Mouse (Mus musculus) CH12.LX (cell line): ENCODE results near the gene Arl2bp. TPM values are rescaled to one million over a fixed set of nuclear protein-coding genes. Genes with fewer than 3 reads are reported as not detected.

ENCODE experiments used
- DNase-seq: peaks from one replicate; pipeline ENCODE4 v3.0.0-alpha.2; 2013; ENCODE audit errors: extremely low read depth
- H3K27ac ChIP-seq: 2 replicates; pipeline ENCODE4 v1.5.1; 2012; ENCODE audit warnings: low read depth, mild to moderate bottlenecking, control low read depth, moderate library complexity; ENCODE audit not compliant: insufficient read depth
- H3K27me3 ChIP-seq: replicated peaks from 2 replicates; pipeline ENCODE3; 2012; ENCODE audit warnings: inconsistent platforms
- H3K36me3 ChIP-seq, 2 experiments: replicated peaks in 1 of 2; 2 replicates each; pipeline versions ENCODE3 to v1.6.1; 2012; ENCODE audit warnings: inconsistent platforms in 1 of 2, low read length in 1 of 2, mild to moderate bottlenecking in 1 of 2, mixed read lengths in 1 of 2, moderate library complexity in 1 of 2; ENCODE audit not compliant: control insufficient read depth in 1 of 2, insufficient read depth in 1 of 2
- H3K4me1 ChIP-seq, 2 experiments: 2 replicates each; pipeline ENCODE4 v1.6.1; 2012; ENCODE audit warnings: inconsistent platforms in 1 of 2, moderate library complexity in 1 of 2; ENCODE audit not compliant: insufficient read depth in 2 of 2, control insufficient read depth in 1 of 2
- H3K4me2 ChIP-seq: 2 replicates; pipeline ENCODE4 v1.6.1; 2012; ENCODE audit warnings: low read depth, mild to moderate bottlenecking, control low read depth; ENCODE audit not compliant: poor library complexity, insufficient read depth, severe bottlenecking
- H3K4me3 ChIP-seq, 3 experiments: fragments of 150-350 bp in 1 of 3; sonication (generic) in 1 of 3; replicated peaks in 1 of 3; 2 replicates each; pipeline versions ENCODE3 to v1.5.1; 2011 to 2012; ENCODE audit warnings: low read depth in 2 of 3, low read length in 2 of 3, mild to moderate bottlenecking in 2 of 3, moderate library complexity in 2 of 3, control low read depth in 1 of 3, improper control_type of control experiment in 1 of 3, inconsistent platforms in 1 of 3, mixed read lengths in 1 of 3; ENCODE audit not compliant: poor library complexity in 1 of 3
- H3K79me2 ChIP-seq: replicated peaks from 2 replicates; pipeline ENCODE4 v1.6.1; 2012; ENCODE audit warnings: mild to moderate bottlenecking, moderate library complexity; ENCODE audit not compliant: control insufficient read depth, poor library complexity, insufficient read depth, severe bottlenecking; ENCODE audit errors: extremely low read depth
- H3K9ac ChIP-seq: 2 replicates; pipeline ENCODE4 v1.6.1; 2012; ENCODE audit warnings: low read depth, mild to moderate bottlenecking, control low read depth, moderate library complexity; ENCODE audit not compliant: insufficient read depth
- H3K9me3 ChIP-seq: replicated peaks from 2 replicates; pipeline ENCODE3; 2012; ENCODE audit warnings: low read length, inconsistent platforms, mixed read lengths
- CHD2 ChIP-seq: IDR thresholded peaks from 2 replicates; pipeline ENCODE4 v1.6.1; 2011; ENCODE audit warnings: low read length, improper control_type of control experiment
- CTCF ChIP-seq, 2 experiments: IDR thresholded peaks in 1 of 2; conservative IDR thresholded peaks in 1 of 2; 2 replicates each; pipeline ENCODE4 v1.5.1; 2011 to 2012; ENCODE audit warnings: low read depth in 2 of 2, low read length in 2 of 2, improper control_type of control experiment in 1 of 2, inconsistent platforms in 1 of 2, mild to moderate bottlenecking in 1 of 2, moderate library complexity in 1 of 2
- EP300 ChIP-seq: IDR thresholded peaks from 2 replicates; pipeline ENCODE4 v1.6.1; 2011; ENCODE audit warnings: low read length, improper control_type of control experiment
- ETS1 ChIP-seq: conservative IDR thresholded peaks from 2 replicates; pipeline ENCODE4 v1.6.1; 2012; ENCODE audit warnings: low read depth, mild to moderate bottlenecking, inconsistent platforms, low read length, improper control_type of control experiment, moderate library complexity
- GABPA ChIP-seq: IDR thresholded peaks from 2 replicates; pipeline ENCODE4 v1.6.1; 2012; ENCODE audit warnings: low read depth, low read length, improper control_type of control experiment, inconsistent platforms; ENCODE audit not compliant: insufficient replicate concordance
- HCFC1 ChIP-seq: IDR thresholded peaks from 2 replicates; pipeline ENCODE4 v1.6.1; 2012; ENCODE audit warnings: low read depth, mild to moderate bottlenecking, inconsistent platforms, low read length, improper control_type of control experiment
- KAT2A ChIP-seq: IDR thresholded peaks from 2 replicates; pipeline ENCODE4 v1.6.1; 2012; ENCODE audit warnings: low read length, improper control_type of control experiment, inconsistent platforms; ENCODE audit not compliant: insufficient replicate concordance
- MAFK ChIP-seq: IDR thresholded peaks from 2 replicates; pipeline ENCODE4 v1.6.1; 2011; ENCODE audit warnings: low read length, improper control_type of control experiment; ENCODE audit not compliant: insufficient replicate concordance
- MAX ChIP-seq: IDR thresholded peaks from 2 replicates; pipeline ENCODE4 v1.6.1; 2011; ENCODE audit warnings: low read length, improper control_type of control experiment
- MAZ ChIP-seq: IDR thresholded peaks from 2 replicates; pipeline ENCODE4 v1.6.1; 2012; ENCODE audit warnings: low read depth, mild to moderate bottlenecking, inconsistent platforms, low read length, improper control_type of control experiment, moderate library complexity
- NELFE ChIP-seq: IDR thresholded peaks from 2 replicates; pipeline ENCODE4 v1.6.1; 2011; ENCODE audit warnings: low read depth, low read length, improper control_type of control experiment
- PAX5 ChIP-seq: IDR thresholded peaks from 2 replicates; pipeline ENCODE4 v1.6.1; 2012; ENCODE audit warnings: low read length, inconsistent platforms, mixed read lengths
- POLR2A ChIP-seq: IDR thresholded peaks from 2 replicates; pipeline ENCODE4 v1.6.1; 2011; ENCODE audit warnings: low read depth, mild to moderate bottlenecking, improper control_type of control experiment, low read length
- RAD21 ChIP-seq: IDR thresholded peaks from 2 replicates; pipeline ENCODE4 v1.6.1; 2011; ENCODE audit warnings: low read depth, mild to moderate bottlenecking, low read length, improper control_type of control experiment, moderate library complexity
- RCOR1 ChIP-seq: conservative IDR thresholded peaks from 2 replicates; pipeline ENCODE4 v1.6.1; 2012; ENCODE audit warnings: low read depth, mild to moderate bottlenecking, inconsistent platforms, low read length, improper control_type of control experiment
- SIN3A ChIP-seq: IDR thresholded peaks from 2 replicates; pipeline ENCODE4 v1.6.1; 2012; ENCODE audit warnings: low read length, improper control_type of control experiment, inconsistent platforms
- SMC3 ChIP-seq: IDR thresholded peaks from 2 replicates; pipeline ENCODE4 v1.6.1; 2011; ENCODE audit warnings: low read depth, low read length, improper control_type of control experiment
- TBP ChIP-seq: conservative IDR thresholded peaks from 2 replicates; pipeline ENCODE4 v1.6.1; 2011; ENCODE audit warnings: low read depth, low read length, improper control_type of control experiment
- TCF12 ChIP-seq: IDR thresholded peaks from 2 replicates; pipeline ENCODE4 v1.6.1; 2014; ENCODE audit warnings: low read depth, mild to moderate bottlenecking, inconsistent platforms, low read length, improper control_type of control experiment
- USF2 ChIP-seq: conservative IDR thresholded peaks from 2 replicates; pipeline ENCODE4 v1.6.1; 2011; ENCODE audit warnings: low read depth, low read length, improper control_type of control experiment
- ZC3H11A ChIP-seq: IDR thresholded peaks from 2 replicates; pipeline ENCODE4 v1.6.1; 2012; ENCODE audit warnings: low read depth, mild to moderate bottlenecking, inconsistent platforms, low read length, improper control_type of control experiment
- ZMIZ1 ChIP-seq: IDR thresholded peaks from 2 replicates; pipeline ENCODE4 v1.6.1; 2012; ENCODE audit warnings: low read depth, mild to moderate bottlenecking, inconsistent platforms, low read length, improper control_type of control experiment
- dilution Hi-C: fragments of 300-500 bp; cut with MboI; formaldehyde crosslinking; loops from 2 replicates; pipeline ENCODE4 v1.14.3; 2020; ENCODE audit warnings: low sequenced_read_pairs; ENCODE audit not compliant: extremely low pct_unique_long_range_greater_than_20kb, extremely low pct_ligation_motif_present
- in situ Hi-C: fragments of 300-500 bp; cut with MboI; formaldehyde crosslinking; loops from 3 replicates; pipeline ENCODE4 v1.14.3; 2019; ENCODE audit warnings: low sequenced_read_pairs, low pct_ligation_motif_present, low pct_unique_long_range_greater_than_20kb, mixed read lengths
- polyA plus RNA-seq: library from polyadenylated mRNA; unstranded; fragments of >175 nt; gene quantifications from 2 replicates; pipeline ENCODE4 v1.2.1, GENCODE M21; 2012; ENCODE audit warnings: low read depth; ENCODE audit not compliant: insufficient read length
- total RNA-seq, 2 experiments: library from RNA; depleted of rRNA; stranded (reverse); fragments of 300-350 nt in 1 of 2; fragments of >200 nt in 1 of 2; gene quantifications; 2 replicates each; pipeline ENCODE4 v1.2.3; 2012 to 2014

The Arl2bp gene
- total and polyA plus RNA-seq, 3 experiments = 24.8 to 107 (median 85.1) TPM

GRCm38 (mm10) chr8:94646165-94646564, 20.2 kb upstream of the Arl2bp start:
- Histone ChIP-seq H3K27me3 (no peaks in the 10 kb centered on the region), H3K9ac (no peak overlapping the region), H3K4me2 (no peak overlapping the region), H3K79me2 (no peaks in the 10 kb centered on the region), H3K27ac (no peak overlapping the region), H3K36me3 (peaks cover 21 to 58% of the 10 kb centered on the region in 2 experiments), H3K4me3 (no peak overlapping the region), H3K4me1 (no peaks in the 10 kb centered on the region), H3K9me3 (no peaks in the 10 kb centered on the region)
- TF ChIP-seq SIN3A = no peak
- TF ChIP-seq TBP = no peak
- no peak for TF ChIP-seq ETS1
- no peak for TF ChIP-seq SMC3
- TF ChIP-seq MAZ = no peak
- no peak for TF ChIP-seq PAX5
- TF ChIP-seq GABPA = no peak
- no peak for DNase-seq
- dilution Hi-C loops (no loop called here), in situ Hi-C loops (no loop called here)

GRCm38 (mm10) chr8:94649496-94649895, 16.9 kb upstream of the Arl2bp start:
- Histone ChIP-seq H3K27ac (no peak overlapping the region), H3K9ac (no peak overlapping the region), H3K4me1 (no peaks in the 10 kb centered on the region), H3K27me3 (no peaks in the 10 kb centered on the region), H3K36me3 (peaks cover 20 to 67% of the 10 kb centered on the region in 2 experiments), H3K4me2 (no peak overlapping the region), H3K9me3 (no peaks in the 10 kb centered on the region), H3K79me2 (no peaks in the 10 kb centered on the region), H3K4me3 (no peak overlapping the region)
- in situ Hi-C loops (no loop called here), dilution Hi-C loops (no loop called here)
- DNase-seq = no peak
- no peak for TF ChIP-seq RAD21
- TF ChIP-seq CTCF (conservative IDR thresholded peaks at IDR 0.05 in 1 of 2, IDR thresholded peaks at IDR 0.05 in 1 of 2; ENCODE audit: low read depth in 2 of 2, low read length in 2 of 2) = no peak
- TF ChIP-seq ZMIZ1 = no peak
- TF ChIP-seq TBP = no peak
- no peak for TF ChIP-seq SIN3A
- TF ChIP-seq MAX = no peak
- TF ChIP-seq CHD2 = no peak
- TF ChIP-seq MAZ = no peak
- TF ChIP-seq PAX5 = no peak
- TF ChIP-seq NELFE = no peak
- TF ChIP-seq HCFC1 = no peak
- TF ChIP-seq ZC3H11A = no peak
- no peak for TF ChIP-seq RCOR1
- no peak for TF ChIP-seq USF2
- no peak for TF ChIP-seq MAFK
- TF ChIP-seq GABPA = no peak
- no peak for TF ChIP-seq POLR2A
- no peak for TF ChIP-seq KAT2A
- no peak for TF ChIP-seq TCF12
- TF ChIP-seq EP300 = no peak
